Mouse (Mus musculus) layer of hippocampus, adult 2 months (tissue): ENCODE measurements at regions not wholly inside any gene's neighbourhood (a gene's known extent, or its start where the extent isn't known, plus 50 kb on each side); places are given as distances from the start of the nearest gene placed in this dataset.
"Not testable (repeated sequence)": the region's sequence is repeated elsewhere in the genome, so short reads cannot be mapped to it uniquely, and the experiment has no call there.

Experiments
- DNase-seq, 2 experiments: peaks; one replicate each; pipeline ENCODE4 v3.0.0; 2022; ENCODE audit warnings: low spot score in 2 of 2
- H3K27ac ChIP-seq: fragments of 200-600 bp; 2 replicates; pipeline ENCODE4 v1.8.1; 2022
- H3K4me3 ChIP-seq: fragments of 200-600 bp; 2 replicates; pipeline ENCODE4 v1.8.1; 2022; ENCODE audit warnings: mild to moderate bottlenecking
- CTCF ChIP-seq: fragments of 200-600 bp; conservative IDR thresholded peaks from 2 replicates; pipeline ENCODE4 v1.8.1; 2022; ENCODE audit warnings: antibody characterized with exemption, mild to moderate bottlenecking, moderate library complexity

- H3K4me3 ChIP-seq, result no peak overlapping the region
- no peak for DNase-seq
- TF ChIP-seq CTCF, result no peak
- no peak overlapping the region for H3K27ac ChIP-seq
Observed at GRCm38 (mm10) chr5:133922181-133922580, 177.3 kb upstream of the Castor2 start.

- DNase-seq, result no peak
- no peak overlapping the region for H3K4me3 ChIP-seq
- peak; percentile 52 for TF ChIP-seq CTCF
- H3K27ac ChIP-seq, result no peak overlapping the region
Observed at GRCm38 (mm10) chr5:133915734-133916550, 183.6 kb upstream of the Castor2 start.

GRCm38 (mm10) chr5:133907442-133907841, 192.1 kb upstream of the Castor2 start:
- Histone ChIP-seq H3K27ac (no peak overlapping the region), H3K4me3 (no peak overlapping the region)
- no peak for TF ChIP-seq CTCF
- no peak for DNase-seq

- H3K27ac ChIP-seq, result no peak overlapping the region
- H3K4me3 ChIP-seq, result no peak overlapping the region
- TF ChIP-seq CTCF, result peak; percentile 87
- peak; percentile 23 to 34 for DNase-seq
Observed at GRCm38 (mm10) chr5:133898025-133898598, 201.4 kb upstream of the Castor2 start.

GRCm38 (mm10) chr5:133890728-133891127, 208.8 kb upstream of the Castor2 start:
- Histone ChIP-seq H3K4me3 (no peak overlapping the region), H3K27ac (peak overlapping the region; percentile 88)
- no peak for DNase-seq
- TF ChIP-seq CTCF, result no peak

- TF ChIP-seq CTCF, result no peak
Observed at GRCm38 (mm10) chr5:133889841-133890240, 209.7 kb upstream of the Castor2 start.

GRCm38 (mm10) chr5:133885507-133885906, 214.0 kb upstream of the Castor2 start:
- no peak for TF ChIP-seq CTCF
- no peak for DNase-seq

More at GRCm38 (mm10) chr5:133889841-133890240, 209.7 kb upstream of the Castor2 start:
- Histone ChIP-seq H3K27ac (peak overlapping the region; percentile 88), H3K4me3 (peak overlapping the region; percentile 17; the same call in 1 of the 2 replicates)
- peak; percentile 80 to 90 for DNase-seq

GRCm38 (mm10) chr5:133885016-133885415, 214.5 kb upstream of the Castor2 start:
- H3K4me3 ChIP-seq, result no peak overlapping the region
- no peak; the same call in 1 of the 2 replicates for TF ChIP-seq CTCF
- 0 out of 2 replicates have a peak overlapping the region, but pooled peaks have one; percentile 14 for H3K27ac ChIP-seq
- peak; percentile 51 to 63 for DNase-seq

More at GRCm38 (mm10) chr5:133885507-133885906, 214.0 kb upstream of the Castor2 start:
- 0 out of 2 replicates have a peak overlapping the region, but pooled peaks have one; percentile 14 for H3K27ac ChIP-seq
- no peak overlapping the region for H3K4me3 ChIP-seq

- Histone ChIP-seq H3K27ac (0 out of 2 replicates have a peak overlapping the region, but pooled peaks have one; percentile 14), H3K4me3 (no peak overlapping the region)
- peak; percentile 16 for TF ChIP-seq CTCF
- no peak for DNase-seq
Observed at GRCm38 (mm10) chr5:133884593-133884992, 214.9 kb upstream of the Castor2 start.

GRCm38 (mm10) chr5:133844483-133844882, 255.0 kb upstream of the Castor2 start:
- Histone ChIP-seq H3K4me3 (no peak overlapping the region), H3K27ac (no peak overlapping the region)
- DNase-seq, result no peak
- no peak for TF ChIP-seq CTCF

- H3K4me3 ChIP-seq, DNase-seq: not testable (repeated sequence)
Observed at GRCm38 (mm10) chr5:133842059-133842706, 257.3 kb upstream of the Castor2 start.

GRCm38 (mm10) chr5:133838286-133838685, 261.2 kb upstream of the Castor2 start:
- DNase-seq, result no peak
- Histone ChIP-seq H3K4me3 (no peak overlapping the region), H3K27ac (no peak overlapping the region)
- TF ChIP-seq CTCF, result no peak

More at GRCm38 (mm10) chr5:133842059-133842706, 257.3 kb upstream of the Castor2 start:
- H3K27ac ChIP-seq, result not testable (repeated sequence)

GRCm38 (mm10) chr5:133833217-133833616, 266.3 kb upstream of the Castor2 start:
- no peak overlapping the region for H3K27ac ChIP-seq
- TF ChIP-seq CTCF, result no peak
- H3K4me3 ChIP-seq, result no peak overlapping the region
- no peak for DNase-seq
